Comparison of ENCODE assay signal across 7 mouse cellular contexts in genomic region chr1:58712076-58713061, GRCm38 (mm10). TPM values are rescaled to one million over a fixed set of nuclear protein-coding genes. Genes with fewer than 3 reads are reported as not detected.
DNase-seq lines count a peak whose midpoint lies in the region; ATAC-seq lines count a peak whose summit lies in the region.

No protein-coding gene starts in this region.

- 5% methylated on average over 17 of the region's 17 CpGs for whole genome bisulfite sequencing in limb, embryonic 11.5 days
- 1% methylated on average over 17 of the region's 17 CpGs for WGBS in midbrain, embryonic 13.5 days

- peak; percentile 64 for DNase-seq in ES-CJ7 (ENCODE audit: low read depth, low spot score)
- DNase-seq in adrenal gland, postnatal 14 days = peak; percentile 64
- peak; percentile 40 for DNase-seq in heart, postnatal 4 days
- DNase-seq in limb, embryonic 11.5 days (ENCODE audit: low spot score) = peak; percentile 56
- DNase-seq in thymus, postnatal 25 days = peak; percentile 70

- H3K36me3 ChIP-seq in limb, embryonic 11.5 days (ENCODE audit: control insufficient read depth, insufficient read depth, low read length) = no peaks in the 10 kb centered on the region; the same call in 1 of the 2 replicates
- 0 out of 2 replicates have a peak, but pooled peaks cover 2% of the 10 kb centered on the region for H3K36me3 ChIP-seq in midbrain, embryonic 13.5 days

- no peaks in the 10 kb centered on the region for H3K27me3 ChIP-seq in limb, embryonic 11.5 days (ENCODE audit: control insufficient read depth, insufficient read depth, low read length)
- H3K27me3 ChIP-seq in midbrain, embryonic 13.5 days = no peaks in the 10 kb centered on the region

- peak overlapping the region; percentile 89 for H3K9ac ChIP-seq in limb, embryonic 11.5 days (ENCODE audit: low read length)
- peak overlapping the region; percentile 68; the same call in 1 of the 2 replicates for H3K9ac ChIP-seq in midbrain, embryonic 13.5 days (replicated peaks)

- peak; percentile 70 for ATAC-seq in erythroblast, adult 5-6 weeks (replicated peaks; ENCODE audit: low FRiP score, poor library complexity, severe bottlenecking)
- peak; percentile 75 for ATAC-seq in limb, embryonic 11.5 days (ENCODE audit: insufficient number of reproducible peaks, low FRiP score, low TSS enrichment, low read depth)
- ATAC-seq in midbrain, embryonic 13.5 days = peak; percentile 83

- peak overlapping the region; percentile 67 for H3K4me3 ChIP-seq in limb, embryonic 11.5 days (ENCODE audit: low read depth, low read length)
- H3K4me3 ChIP-seq in midbrain, embryonic 13.5 days (replicated peaks) = peak overlapping the region; percentile 64

- H3K4me1 ChIP-seq in limb, embryonic 11.5 days (ENCODE audit: control insufficient read depth, insufficient read depth, low read length) = 0 out of 2 replicates have a peak, but pooled peaks cover 2% of the 10 kb centered on the region
- peaks cover 16% of the 10 kb centered on the region for H3K4me1 ChIP-seq in midbrain, embryonic 13.5 days (replicated peaks)

- H3K9me3 ChIP-seq in limb, embryonic 11.5 days (ENCODE audit: control insufficient read depth, low read length) = no peaks in the 10 kb centered on the region
- H3K9me3 ChIP-seq in midbrain, embryonic 13.5 days = no peaks in the 10 kb centered on the region

- peak overlapping the region; percentile 96; the same call in 1 of the 2 replicates for H3K27ac ChIP-seq in limb, embryonic 11.5 days (replicated peaks; ENCODE audit: low read depth, low read length)
- H3K27ac ChIP-seq in midbrain, embryonic 13.5 days = 0 out of 2 replicates have a peak overlapping the region, but pooled peaks have one; percentile 81

- H3K4me2 ChIP-seq in limb, embryonic 11.5 days (ENCODE audit: low read depth, severe bottlenecking) = peak overlapping the region; percentile 59
- H3K4me2 ChIP-seq in midbrain, embryonic 13.5 days (replicated peaks) = peak overlapping the region; percentile 75

RNA-seq across cellular contexts. Expression of gene Cflar, which starts 1.1 kb away (rescaled TPM):
- total RNA-seq in adrenal gland, postnatal 14 days (2021) = 110 and 121 TPM in 2 replicates
- 10.4 and 14.2 TPM in 2 replicates for total RNA-seq in erythroblast, adult 5-6 weeks (2015; ENCODE audit: low replicate concordance)
- 16.4 and 26.2 TPM in 2 replicates for total RNA-seq in erythroblast, adult 5-6 weeks (2017; ENCODE audit: low replicate concordance)
- 10 to 100 TPM; 52.1 to 63.0 TPM for total RNA-seq in heart, postnatal 4 days (2021)
- 25.6 and 27.4 TPM in 2 replicates for polyA plus RNA-seq in limb, embryonic 11.5 days (2014; fragmentation: Nextera tagmentation; extraction: Ambion mirVana)
- polyA plus RNA-seq in midbrain, embryonic 13.5 days (2015; fragmentation: Nextera tagmentation; extraction: Ambion mirVana) = 15.9 and 16.4 TPM in 2 replicates

RNA-seq across cellular contexts. Expression of gene Als2cr12, which starts 16.6 kb away (rescaled TPM):
- 7.9 and 9.4 TPM in 2 replicates for total RNA-seq in adrenal gland, postnatal 14 days (2021)
- not detected in 2 replicates for total RNA-seq in erythroblast, adult 5-6 weeks (2015; ENCODE audit: low replicate concordance)
- not detected in 2 replicates for total RNA-seq in erythroblast, adult 5-6 weeks (2017; ENCODE audit: low replicate concordance)
- total RNA-seq in heart, postnatal 4 days (2021) = not detected
- polyA plus RNA-seq in limb, embryonic 11.5 days (2014; fragmentation: Nextera tagmentation; extraction: Ambion mirVana) = not detected in 2 replicates
- polyA plus RNA-seq in midbrain, embryonic 13.5 days (2015; fragmentation: Nextera tagmentation; extraction: Ambion mirVana) = not detected in 2 replicates

Comparison
In these comparisons a context has a peak if more than half of its experiments do, and no peak if none do; other contexts are left out.
1. Peak in every context shown above with its lines: DNase-seq, ATAC-seq, H3K4me3 ChIP-seq and H3K27ac ChIP-seq.